Mouse (Mus musculus) T-cell, adult 2 months (primary cell): ENCODE measurements around the gene Rec8.

Source experiments
- DNase-seq: peaks from one replicate; pipeline ENCODE4 v3.0.0; 2022; ENCODE audit warnings: low spot score

Rec8 gene

GRCm38 (mm10) chr14:55592226-55592625, 25.6 kb upstream of the Rec8 start:
- no peak for DNase-seq

- no peak for DNase-seq
Observed at GRCm38 (mm10) chr14:55596036-55596690, 21.7 kb upstream of the Rec8 start.

GRCm38 (mm10) chr14:55598521-55599390, 19.1 kb upstream of the Rec8 start:
- DNase-seq = no peak

GRCm38 (mm10) chr14:55603271-55603632, 14.6 kb upstream of the Rec8 start, which contains the start of gene Irf9:
Gene Irf9 (plus strand): TSS chr14:55603571.
- no peak for DNase-seq

GRCm38 (mm10) chr14:55603633-55604576, 13.9 kb upstream of the Rec8 start:
- DNase-seq = peak; percentile 97

GRCm38 (mm10) chr14:55604823-55605222, 13.0 kb upstream of the Rec8 start:
- DNase-seq = no peak

GRCm38 (mm10) chr14:55605743-55606459, 11.9 kb upstream of the Rec8 start:
- no peak for DNase-seq

- DNase-seq = no peak
Observed at GRCm38 (mm10) chr14:55608339-55608738, 9.5 kb upstream of the Rec8 start.

GRCm38 (mm10) chr14:55613346-55613745, 4.5 kb upstream of the Rec8 start:
- DNase-seq = no peak

GRCm38 (mm10) chr14:55614565-55615178, 3.2 kb upstream of the Rec8 start:
- no peak for DNase-seq

GRCm38 (mm10) chr14:55615876-55616275, 2.0 kb upstream of the Rec8 start:
- DNase-seq = no peak

GRCm38 (mm10) chr14:55616844-55617243, 993 bp upstream of the Rec8 start:
- DNase-seq = no peak

GRCm38 (mm10) chr14:55618486-55619195, 804 bp downstream of the Rec8 start:
- peak; percentile 15 for DNase-seq

GRCm38 (mm10) chr14:55628077-55628827, 10.4 kb downstream of the Rec8 start:
- DNase-seq = no peak

GRCm38 (mm10) chr14:55629312-55629711, 11.5 kb downstream of the Rec8 start:
- peak; percentile 79 for DNase-seq

- no peak for DNase-seq
Observed at GRCm38 (mm10) chr14:55634874-55635522, 17.2 kb downstream of the Rec8 start.

GRCm38 (mm10) chr14:55635523-55636007, 17.7 kb downstream of the Rec8 start, which contains the start of gene Ipo4:
Gene Ipo4 (minus strand): TSS chr14:55635957.
- DNase-seq = peak; percentile 90

GRCm38 (mm10) chr14:55637795-55638194, 20.0 kb downstream of the Rec8 start, which contains the start of gene Gm49378:
Gene Gm49378 (minus strand): TSS chr14:55637895.
- DNase-seq = no peak

GRCm38 (mm10) chr14:55640816-55641215, 23.0 kb downstream of the Rec8 start:
- no peak for DNase-seq
